Mouse (Mus musculus): ENCODE data around the gene Gpr84. TPM values are rescaled to one million over a fixed set of nuclear protein-coding genes. Genes with fewer than 3 reads are reported as not detected.

Gene Gpr84
- polyA plus RNA-seq, 1 experiment from 2014 or later: not detected

DNA sequence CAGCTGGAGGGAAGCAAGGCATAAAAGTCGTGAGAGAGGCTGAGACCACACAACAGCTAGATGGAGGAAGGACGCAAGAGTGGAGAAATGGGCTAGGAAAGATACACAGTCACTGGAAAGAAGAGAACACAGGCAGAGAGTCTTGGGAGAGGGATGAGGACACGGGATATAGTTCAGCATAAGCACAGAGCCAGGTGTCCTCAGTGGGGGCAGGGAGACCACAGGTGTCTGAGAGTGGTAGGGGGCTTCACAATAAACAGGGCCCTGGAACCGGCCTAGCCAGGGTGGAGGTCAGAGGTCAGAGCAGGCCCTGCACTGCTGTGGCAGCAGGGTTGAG lies 28.4 kb upstream of the Gpr84 start:
- CTCF ChIA-PET: interaction anchor here (1.0 to 4.0 kb wide), 4 partner anchors 12 to 18 kb away, joined by 3 to 18 read pairs (median 10); no protein-coding TSS in a partner anchor
- DNase-seq (ENCODE audit: low read depth, low spot score) (no peak), ATAC-seq (no peak)
- in situ Hi-C loops (cut with MboI; ENCODE audit: low pct_unique_long_range_greater_than_20kb): no loop called here
- H3K27me3 ChIP-seq: no peaks in the 10 kb centered on the region
- POLR2A ChIA-PET: no interaction called here
- TF ChIP-seq CTCF (IDR thresholded peaks at IDR 0.05): no peak

DNA sequence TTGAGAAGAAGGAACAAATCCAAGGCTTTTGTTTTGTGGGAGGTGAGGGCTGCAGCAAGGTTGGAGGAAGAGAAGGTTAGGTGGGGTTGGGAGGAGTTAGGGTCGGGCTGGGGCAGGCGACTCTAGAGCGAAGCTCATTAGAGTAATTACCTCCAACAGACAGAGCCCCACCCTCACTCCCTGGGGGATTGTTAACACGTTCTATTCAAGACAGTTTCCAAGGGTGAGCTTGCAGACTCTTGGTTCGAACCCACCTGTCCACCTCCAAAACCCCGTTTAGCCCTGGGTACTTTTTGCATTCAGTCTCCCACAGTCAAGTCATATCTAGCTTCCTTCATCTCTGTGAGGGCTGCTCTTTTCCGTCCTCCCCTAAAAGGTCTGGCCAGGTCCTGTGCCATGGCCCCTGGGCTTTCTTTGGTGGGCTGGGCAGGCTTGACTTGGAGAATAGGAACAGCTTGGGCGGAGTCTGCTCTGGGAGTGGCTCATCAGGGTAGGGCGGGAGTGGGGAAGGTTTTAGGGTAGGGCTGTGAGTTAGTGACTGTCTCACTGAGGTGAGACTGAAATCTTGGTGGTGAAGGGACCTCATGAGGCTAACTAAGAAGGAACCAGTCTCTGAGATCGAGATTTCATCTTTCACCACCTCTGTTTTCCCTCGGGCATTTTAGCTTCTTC lies 26.7 kb upstream of the Gpr84 start:
- no peaks in the 10 kb centered on the region for H3K27me3 ChIP-seq
- ATAC-seq (no peak), DNase-seq (ENCODE audit: low read depth, low spot score) (no peak)
- TF ChIP-seq CTCF (IDR thresholded peaks at IDR 0.05): no peak
- in situ Hi-C loops (cut with MboI; ENCODE audit: low pct_unique_long_range_greater_than_20kb): no loop called here
- ChIA-PET POLR2A (interaction anchor here (0.8 to 1.5 kb wide), 2 partner anchors 9 to 30 kb away, joined by 3 read pairs; no protein-coding TSS in a partner anchor), CTCF (interaction anchor here (1.7 to 4.0 kb wide), 3 partner anchors 10 to 16 kb away, joined by 4 to 18 read pairs (median 15); no protein-coding TSS in a partner anchor)

DNA sequence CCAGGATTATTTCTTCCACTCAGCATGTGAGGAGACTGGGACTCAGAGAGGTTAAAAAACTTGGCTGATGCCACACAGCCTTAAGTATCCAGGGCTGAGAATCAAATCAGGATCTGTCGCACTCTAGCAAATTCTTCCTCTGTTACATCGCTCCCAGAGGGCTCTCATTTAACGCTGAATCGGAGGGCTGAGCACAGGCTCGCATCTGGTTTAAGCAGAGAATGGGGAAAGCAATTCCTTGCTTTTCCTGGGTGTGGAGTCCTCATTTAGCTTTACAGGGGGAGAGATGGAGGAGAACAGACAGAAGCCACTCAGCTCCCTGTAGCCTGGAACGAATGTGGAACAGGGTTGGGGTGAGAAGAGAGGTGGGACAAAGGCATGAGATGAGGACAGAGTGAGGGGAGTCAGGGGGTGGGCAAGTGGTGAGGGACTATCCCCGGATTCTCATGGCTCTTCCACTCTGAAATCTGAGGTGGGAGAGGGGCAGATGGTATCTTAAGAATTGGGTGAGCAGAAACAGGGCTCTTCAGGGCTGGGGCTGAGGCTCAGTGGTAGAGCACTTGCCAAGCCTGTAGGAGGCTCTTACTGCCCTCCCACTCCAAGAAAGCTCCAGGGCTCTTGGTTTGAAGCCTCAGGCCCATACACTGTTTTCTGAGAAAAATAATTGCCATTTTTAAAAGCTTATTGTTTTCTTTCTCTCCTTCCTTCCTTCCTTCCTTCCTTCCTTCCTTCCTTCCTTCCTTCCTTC lies 25.2 kb upstream of the Gpr84 start:
- H3K27me3 ChIP-seq: no peaks in the 10 kb centered on the region
- DNase-seq (ENCODE audit: low read depth, low spot score) (no peak), ATAC-seq (no peak)
- ChIA-PET POLR2A (no interaction called here), CTCF (interaction anchor here (1.4 to 4.0 kb wide), 2 partner anchors 12 to 21 kb away, joined by 3 to 18 read pairs; no protein-coding TSS in a partner anchor)
- in situ Hi-C loops (cut with MboI; ENCODE audit: low pct_unique_long_range_greater_than_20kb): no loop called here
- TF ChIP-seq CTCF (IDR thresholded peaks at IDR 0.05): no peak

DNA sequence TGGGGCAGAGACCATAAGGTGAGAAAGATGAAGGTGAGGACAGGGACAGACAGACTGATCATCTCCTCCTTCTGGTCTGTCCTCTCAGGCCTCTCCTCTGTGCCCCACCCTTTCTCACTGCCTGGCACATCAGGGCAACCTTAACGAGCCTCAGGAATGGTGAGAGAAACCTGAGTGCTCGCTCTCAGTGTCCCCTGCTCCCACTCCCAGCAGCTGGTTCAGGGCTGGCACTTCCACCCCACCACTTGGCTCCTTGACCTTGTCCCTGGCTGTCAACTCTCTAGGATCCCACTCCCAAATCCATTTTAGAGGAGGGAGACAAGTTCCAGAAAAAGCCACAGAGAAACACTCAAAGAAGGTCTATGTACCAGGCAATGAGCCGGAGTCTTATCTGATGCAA lies 24.6 kb upstream of the Gpr84 start:
- POLR2A ChIA-PET: no interaction called here
- in situ Hi-C loops (cut with MboI; ENCODE audit: low pct_unique_long_range_greater_than_20kb): no loop called here

DNA sequence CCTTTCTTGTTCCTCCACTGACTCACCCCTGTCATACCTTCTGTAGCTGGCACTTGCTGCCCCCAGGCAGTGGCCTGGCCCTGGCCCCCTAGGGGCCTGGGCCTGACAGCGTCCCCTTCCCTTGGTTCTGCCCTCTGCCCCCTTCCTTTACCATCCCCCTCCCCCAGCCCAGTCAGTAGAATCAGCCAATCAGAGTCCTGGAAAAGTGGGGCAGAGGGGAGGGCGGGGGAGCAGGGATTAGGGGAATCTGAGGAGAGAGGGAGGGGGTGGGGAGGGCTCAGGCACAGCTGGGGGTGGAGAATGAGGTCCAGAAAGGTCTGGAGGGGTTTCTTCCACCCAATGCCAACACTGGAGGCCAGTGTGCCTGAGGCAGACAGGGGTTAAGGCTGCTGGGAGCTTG lies 23.8 kb upstream of the Gpr84 start:
- in situ Hi-C loops (cut with MboI; ENCODE audit: low pct_unique_long_range_greater_than_20kb): no loop called here
- no peaks in the 10 kb centered on the region for H3K27me3 ChIP-seq
- POLR2A ChIA-PET: no interaction called here
- ATAC-seq (no peak), DNase-seq (ENCODE audit: low read depth, low spot score) (no peak)
- no peak for TF ChIP-seq CTCF (IDR thresholded peaks at IDR 0.05)
- CTCF ChIA-PET: interaction anchor here (3.4 kb wide), 1 partner anchor 10 kb away, joined by 15 read pairs; no protein-coding TSS in a partner anchor

More for the DNA sequence above, 24.6 kb upstream of the Gpr84 start:
- no peak for TF ChIP-seq CTCF (IDR thresholded peaks at IDR 0.05)
- CTCF ChIA-PET: interaction anchor here (1.4 to 4.0 kb wide), 3 partner anchors 11 to 20 kb away, joined by 3 to 18 read pairs (median 15); no protein-coding TSS in a partner anchor
- DNase-seq (ENCODE audit: low read depth, low spot score) (no peak), ATAC-seq (no peak)
- H3K27me3 ChIP-seq: no peaks in the 10 kb centered on the region

DNA sequence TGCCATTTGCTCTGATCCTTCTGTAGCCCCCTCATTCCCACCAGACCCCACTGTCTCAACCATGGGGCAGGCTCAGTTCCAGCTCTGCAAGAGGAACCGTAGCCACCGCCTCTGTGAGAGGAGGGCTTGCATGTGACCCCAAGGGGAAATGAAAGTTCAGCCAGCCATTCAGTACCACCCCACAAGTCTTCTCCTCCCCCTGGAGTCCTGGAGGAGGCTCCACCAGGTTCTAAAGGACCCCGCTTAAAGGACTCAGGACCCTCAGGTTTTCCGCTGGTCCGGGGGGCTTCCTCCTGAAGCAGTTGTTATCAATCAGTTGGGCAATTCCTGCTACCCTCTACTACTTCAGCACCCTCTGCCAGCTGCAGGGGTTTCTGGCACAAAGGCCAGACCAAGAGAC lies 23.3 kb upstream of the Gpr84 start:
- no peak for ATAC-seq
- no peak for DNase-seq (ENCODE audit: low read depth, low spot score)
- POLR2A ChIA-PET: no interaction called here
- in situ Hi-C loops (cut with MboI; ENCODE audit: low pct_unique_long_range_greater_than_20kb): no loop called here
- no peaks in the 10 kb centered on the region for H3K27me3 ChIP-seq
- CTCF ChIA-PET: interaction anchor here (3.4 kb wide), 1 partner anchor 10 kb away, joined by 15 read pairs; no protein-coding TSS in a partner anchor
- no peak for TF ChIP-seq CTCF (IDR thresholded peaks at IDR 0.05)

DNA sequence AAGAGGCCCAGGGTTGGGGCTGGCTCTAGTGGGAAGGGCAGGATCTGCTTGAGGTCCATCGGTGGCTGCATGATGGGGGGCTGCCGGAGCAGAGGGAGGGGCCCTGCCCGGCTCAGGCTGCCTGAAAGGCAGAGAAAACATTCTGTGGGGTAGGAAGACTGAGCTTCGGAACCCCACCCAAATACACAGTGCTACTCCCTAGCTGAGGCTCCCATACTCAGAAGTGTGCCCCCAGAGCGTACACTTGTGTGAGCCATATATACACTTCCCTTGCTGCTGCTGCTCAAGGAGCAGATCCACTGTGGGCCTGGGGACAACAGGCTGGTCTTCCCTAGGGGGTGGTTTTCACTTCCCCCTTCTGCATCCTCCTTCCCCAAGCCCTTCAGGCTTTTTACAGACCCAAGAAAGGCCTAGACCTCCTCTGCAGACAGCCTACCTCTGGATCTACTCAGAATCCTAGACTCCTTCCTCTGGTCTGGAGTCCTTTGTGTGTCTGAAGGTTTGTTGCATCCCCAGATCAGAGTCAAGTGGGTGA lies 22.7 kb upstream of the Gpr84 start:
- POLR2A ChIA-PET: no interaction called here
- TF ChIP-seq CTCF (IDR thresholded peaks at IDR 0.05): no peak
- no peak for ATAC-seq
- no peak for DNase-seq (ENCODE audit: low read depth, low spot score)
- CTCF ChIA-PET: interaction anchor here (3.4 kb wide), 1 partner anchor 9 kb away, joined by 15 read pairs; no protein-coding TSS in a partner anchor
- no peaks in the 10 kb centered on the region for H3K27me3 ChIP-seq
- in situ Hi-C loops (cut with MboI; ENCODE audit: low pct_unique_long_range_greater_than_20kb): no loop called here

DNA sequence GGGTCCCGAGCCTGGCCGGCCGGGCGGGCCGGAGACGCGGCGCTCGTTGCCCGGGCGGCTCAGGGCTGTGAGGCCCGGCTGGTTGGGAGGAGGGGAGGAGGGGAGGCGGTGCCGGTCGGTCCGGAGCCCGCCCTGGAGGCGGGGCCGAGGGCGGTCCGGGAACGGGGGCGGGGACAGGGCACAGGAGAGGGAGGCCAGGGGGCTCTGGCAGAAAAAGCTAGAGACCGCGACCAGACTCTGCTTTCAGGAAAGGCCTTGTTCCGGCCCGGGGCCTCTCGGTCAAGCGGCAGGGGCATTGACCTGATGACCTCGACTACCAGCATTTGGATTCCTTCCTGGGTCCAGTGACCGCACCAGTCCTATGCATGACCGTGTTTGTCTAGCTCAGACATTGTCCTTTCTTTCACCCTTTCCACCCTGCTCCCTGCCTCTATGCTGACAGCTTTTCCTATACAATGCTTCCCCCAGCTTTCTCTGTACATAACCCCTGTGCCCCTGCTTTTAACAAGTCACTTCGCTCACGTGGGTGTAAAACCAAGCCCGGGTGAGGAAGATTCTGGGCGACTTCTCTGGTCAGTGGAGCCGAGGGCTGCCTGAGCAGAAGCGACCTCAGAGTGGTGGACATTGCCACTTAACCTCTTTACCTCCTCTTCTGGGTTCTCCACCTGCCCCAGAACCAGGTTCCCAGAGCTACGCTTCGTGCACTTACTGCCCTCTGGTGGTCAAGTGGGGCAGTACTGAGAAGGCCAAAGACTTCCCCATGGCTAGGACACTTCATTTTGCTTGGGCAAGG lies 13.2 kb upstream of the Gpr84 start:
- TF ChIP-seq CTCF (IDR thresholded peaks at IDR 0.05): no peak
- POLR2A ChIA-PET: interaction anchor here (0.7 kb wide), 1 partner anchor 84 kb away, joined by 3 read pairs; the partner anchor contains the start of genes Cbx5 and Hnrnpa1
- ATAC-seq (peak; percentile 92), DNase-seq (ENCODE audit: low read depth, low spot score) (peak; percentile 13)
- H3K27me3 ChIP-seq: no peaks in the 10 kb centered on the region
- in situ Hi-C loops (cut with MboI; ENCODE audit: low pct_unique_long_range_greater_than_20kb): no loop called here
- CTCF ChIA-PET: interaction anchor here (0.6 to 3.0 kb wide), 27 partner anchors 8 to 170 kb away, joined by 3 to 22 read pairs (median 4); partner anchors contain the start of genes Gpr84 and Zfp385a

DNA sequence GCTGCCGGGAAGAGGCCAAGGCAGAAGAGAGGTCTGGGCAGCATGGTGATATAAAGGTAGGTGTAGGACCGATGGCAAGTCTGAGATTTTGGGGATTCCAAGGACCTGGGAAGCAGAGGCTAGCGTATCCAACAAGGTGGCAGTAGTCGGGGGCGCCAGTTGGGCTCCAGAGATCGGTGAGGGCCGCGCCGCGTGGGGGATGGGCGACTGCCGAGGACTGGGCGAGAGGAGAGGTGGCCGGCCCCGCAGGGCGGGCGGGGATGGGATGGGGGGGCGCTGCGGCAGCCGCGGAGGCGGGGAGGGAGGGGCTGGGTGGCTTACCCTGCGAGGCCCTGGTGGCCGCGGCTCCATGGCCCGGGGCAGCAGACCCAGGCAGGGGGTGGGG lies 12.7 kb upstream of the Gpr84 start:
- H3K27me3 ChIP-seq: no peaks in the 10 kb centered on the region
- in situ Hi-C loops (cut with MboI; ENCODE audit: low pct_unique_long_range_greater_than_20kb): no loop called here
- no peak for TF ChIP-seq CTCF (IDR thresholded peaks at IDR 0.05)
- ATAC-seq (peak; percentile 28), DNase-seq (ENCODE audit: low read depth, low spot score) (no peak)
- CTCF ChIA-PET: interaction anchor here (0.8 to 3.0 kb wide), 17 partner anchors 8 to 142 kb away, joined by 3 to 22 read pairs (median 5); partner anchors contain the start of genes Gpr84 and Zfp385a
- POLR2A ChIA-PET: interaction anchor here (0.7 kb wide), 1 partner anchor 83 kb away, joined by 3 read pairs; the partner anchor contains the start of genes Cbx5 and Hnrnpa1

DNA sequence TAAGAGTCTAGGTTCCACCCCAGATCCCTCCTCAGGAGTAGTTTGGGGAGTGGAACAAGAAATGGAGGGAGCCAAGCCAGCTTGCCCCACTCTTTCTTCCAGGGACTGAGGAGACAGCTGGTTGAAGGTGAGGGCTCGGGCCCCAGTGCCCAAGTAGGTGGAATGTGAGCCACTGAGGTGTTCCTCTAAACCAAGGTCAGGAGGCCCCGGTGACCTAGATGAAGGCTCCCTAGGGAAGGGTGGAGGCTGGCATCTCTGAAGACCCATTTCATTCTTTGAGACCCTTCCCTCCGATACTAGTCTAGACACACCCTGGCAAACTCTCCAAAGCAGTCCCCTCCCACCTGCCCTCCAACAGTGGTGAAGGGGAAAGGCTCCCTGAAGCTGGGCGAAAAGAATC lies 12.0 kb upstream of the Gpr84 start:
- DNase-seq (ENCODE audit: low read depth, low spot score) (no peak), ATAC-seq (no peak)
- no peaks in the 10 kb centered on the region for H3K27me3 ChIP-seq
- TF ChIP-seq CTCF (IDR thresholded peaks at IDR 0.05): no peak
- POLR2A ChIA-PET: no interaction called here
- CTCF ChIA-PET: interaction anchor here (3.0 kb wide), 1 partner anchor 19 kb away, joined by 22 read pairs; the partner anchor contains the start of gene Zfp385a
- in situ Hi-C loops (cut with MboI; ENCODE audit: low pct_unique_long_range_greater_than_20kb): no loop called here

Data from Patski (cell line).